ENCODE assay signal across 13 mouse cellular contexts in genomic region chr9:118862852-118863260, GRCm38 (mm10).
DNase-seq lines count a peak whose midpoint lies in the region; ATAC-seq lines count a peak whose summit lies in the region.
"Had no signal": no experiment of that assay in that cellular context is flagged by ENCODE, and none has a peak within 500 bp of the region (broad histone marks: within the 10 kb centered on the region; RNA-seq: fewer than 3 reads in every experiment).

No protein-coding gene starts in this region.

- H3K4me3 ChIP-seq in heart, embryonic 15.5 days = no peak overlapping the region
- H3K4me3 ChIP-seq: erythroblast, embryonic 14.5 days; liver, embryonic 15.5 days had no signal

- H3K9ac ChIP-seq in heart, embryonic 15.5 days = no peak overlapping the region
- H3K9ac ChIP-seq: liver, embryonic 15.5 days had no signal

- peaks cover 29% of the 10 kb centered on the region for H3K4me1 ChIP-seq in heart, embryonic 15.5 days (replicated peaks)
- H3K4me1 ChIP-seq: liver, embryonic 15.5 days had no signal

- no peaks in the 10 kb centered on the region for H3K27me3 ChIP-seq in heart, embryonic 15.5 days
- H3K27me3 ChIP-seq: liver, embryonic 15.5 days had no signal

- no peak overlapping the region for H3K4me2 ChIP-seq in heart, embryonic 15.5 days
- H3K4me2 ChIP-seq: liver, embryonic 15.5 days had no signal

- H3K9me3 ChIP-seq in heart, embryonic 15.5 days (replicated peaks) = no peaks in the 10 kb centered on the region
- H3K9me3 ChIP-seq: liver, embryonic 15.5 days had no signal

- no peaks in the 10 kb centered on the region for H3K36me3 ChIP-seq in heart, embryonic 15.5 days
- H3K36me3 ChIP-seq: liver, embryonic 15.5 days had no signal

- 37% methylated on average over 9 of the region's 9 CpGs for WGBS in heart, embryonic 15.5 days

- ATAC-seq in heart, embryonic 15.5 days (replicated peaks; ENCODE audit: insufficient number of reproducible peaks, insufficient read depth, low FRiP score, low read depth) = peak; percentile 43; the same call in 1 of the 2 replicates
- ATAC-seq in hematopoietic stem cell, adult 5-6 weeks (replicated peaks in 1 of 2; ENCODE audit: insufficient read depth in 1 of 2, low FRiP score in 2 of 2, low TSS enrichment in 1 of 2, low read depth in 1 of 2, poor library complexity in 2 of 2, severe bottlenecking in 2 of 2) = peak; percentile 69 to 78
- ATAC-seq: intestine, postnatal 0 days had no signal

- DNase-seq in heart, adult 11 months = no peak
- DNase-seq in retina, postnatal 1 day = peak; percentile 29
- no peak for DNase-seq in retina, embryonic 14.5 days (ENCODE audit: low spot score)
- peak; percentile 40 for DNase-seq in yolk sac, embryonic 10.5 days (ENCODE audit: low spot score)
- DNase-seq in cerebellum, postnatal 25 days = no peak
- DNase-seq in thymus, postnatal 10 days (ENCODE audit: low spot score in 2 of 2) = no peak
- DNase-seq: gastrocnemius, postnatal 36 days; layer of hippocampus, postnatal 36 days had no signal

- peak overlapping the region; percentile 41 for H3K27ac ChIP-seq in heart, embryonic 15.5 days
- H3K27ac ChIP-seq: liver, embryonic 15.5 days had no signal

Comparison
In these comparisons a context has a peak if more than half of its experiments do, and no peak if none do; other contexts are left out.
1. DNase-seq: peak in retina, postnatal 1 day (single experiment) and yolk sac, embryonic 10.5 days (single experiment); none in heart, adult 11 months (single experiment), retina, embryonic 14.5 days (single experiment), cerebellum, postnatal 25 days (0 of 2) and thymus, postnatal 10 days (0 of 2).